Mouse (Mus musculus) right cerebral cortex, postnatal 4 days (tissue): Measurements from ENCODE around the gene Cox16.
"Not testable (repeated sequence)": the region's sequence is repeated elsewhere in the genome, so short reads cannot be mapped to it uniquely, and the experiment has no call there.

Experiments
- DNase-seq: peaks from one replicate; pipeline ENCODE4 v3.0.0-alpha.2; 2022

The Cox16 gene

GRCm38 (mm10) chr12:81484727-81485191, at the start of gene Cox16:
TSS of gene Cox16 (minus strand) at chr12:81485127.
- peak; percentile 79 for DNase-seq

- DNase-seq: no peak
Measured at GRCm38 (mm10) chr12:81533029-81533419, 48.1 kb upstream of the Cox16 start.

GRCm38 (mm10) chr12:81532316-81533028, 47.5 kb upstream of the Cox16 start, which contains the start of the genes Gm20498 and Synj2bp:
TSS of gene Gm20498 (minus strand) at chr12:81532905.
TSS of gene Synj2bp (minus strand) at chr12:81532911.
- peak; percentile 79 for DNase-seq

DNA sequence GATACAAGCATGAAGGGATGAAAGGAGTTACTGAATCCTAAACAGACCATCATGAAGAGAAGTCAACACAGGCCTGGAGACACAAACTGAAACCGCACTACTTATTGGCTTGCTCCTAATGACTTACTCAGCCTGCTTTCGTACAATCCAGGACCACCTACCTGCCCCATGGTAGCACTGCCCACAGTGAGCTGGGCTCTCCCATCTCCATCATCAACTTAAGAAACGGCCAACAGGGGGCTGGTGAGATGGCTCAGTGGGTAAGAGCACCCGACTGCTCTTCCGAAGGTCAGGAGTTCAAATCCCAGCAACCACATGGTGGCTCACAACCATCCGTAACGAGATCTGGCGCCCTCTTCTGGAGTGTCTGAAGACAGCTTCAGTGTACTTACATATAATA, 45.7 kb upstream of the Cox16 start:
- not testable (repeated sequence) for DNase-seq

GRCm38 (mm10) chr12:81496906-81497305, 12.0 kb upstream of the Cox16 start:
- not testable (repeated sequence) for DNase-seq

- no peak for DNase-seq
Measured at GRCm38 (mm10) chr12:81490491-81490890, 5.6 kb upstream of the Cox16 start.

DNA sequence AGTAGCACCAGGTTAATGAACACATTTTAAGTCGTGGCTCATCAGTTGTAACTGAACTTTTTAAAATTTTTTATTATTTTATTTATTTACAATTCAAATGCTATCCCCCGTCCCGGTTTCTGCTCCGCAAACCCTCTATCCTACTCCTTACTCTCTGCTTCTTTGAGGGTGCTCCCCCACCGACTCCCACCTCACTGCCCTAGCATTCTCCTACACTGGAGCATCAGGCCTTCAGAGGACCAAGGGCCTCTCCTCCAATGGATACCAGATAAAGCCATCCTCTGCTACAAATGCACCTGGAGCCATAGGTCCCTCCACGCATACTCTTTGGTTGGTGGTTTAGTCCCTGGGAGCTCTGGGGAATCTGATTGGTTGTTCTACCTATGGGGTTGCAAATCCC, 384 bp upstream of the Cox16 start:
- no peak for DNase-seq

DNA sequence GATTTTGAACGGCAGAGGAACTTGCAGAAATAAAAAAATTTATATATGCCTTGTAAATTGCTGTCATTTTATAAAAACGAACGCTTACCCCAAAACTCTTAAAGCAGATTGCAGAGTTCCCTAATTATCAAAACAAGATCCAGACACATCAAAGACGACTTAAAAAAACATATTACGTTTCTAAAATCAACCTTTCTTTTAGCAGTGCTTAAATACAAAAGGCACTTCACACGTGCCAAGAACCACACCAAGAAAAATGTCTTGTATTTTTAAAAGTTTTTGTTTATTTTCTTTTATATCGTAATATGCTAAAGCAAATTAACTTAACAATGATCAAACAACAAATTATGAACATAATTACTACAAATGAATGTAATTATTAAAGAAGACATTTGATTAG, 715 bp downstream of the Cox16 start:
- no peak for DNase-seq

DNA sequence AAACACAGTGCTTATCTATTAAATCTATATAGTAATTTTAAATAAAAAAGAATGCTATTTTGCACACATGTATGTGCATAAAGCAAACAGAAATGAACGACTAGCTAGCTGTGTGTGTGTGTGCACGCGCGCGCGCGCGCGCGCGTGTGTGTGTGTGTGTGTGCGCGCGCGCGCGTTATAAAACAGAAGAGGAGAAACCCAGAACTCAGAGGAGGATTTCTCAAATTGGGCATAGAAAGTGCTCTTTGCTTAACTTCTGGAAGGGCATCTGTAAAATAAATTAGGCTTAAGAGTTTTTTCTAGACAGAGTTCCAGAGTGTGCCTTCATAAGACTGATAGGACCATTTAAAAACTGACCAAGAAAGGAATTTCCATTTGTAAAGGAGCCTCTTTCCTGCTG, 1.3 kb downstream of the Cox16 start:
- peak; percentile 15 for DNase-seq

- not testable (repeated sequence) for DNase-seq
Measured at GRCm38 (mm10) chr12:81459051-81459450, 25.9 kb downstream of the Cox16 start.

DNA sequence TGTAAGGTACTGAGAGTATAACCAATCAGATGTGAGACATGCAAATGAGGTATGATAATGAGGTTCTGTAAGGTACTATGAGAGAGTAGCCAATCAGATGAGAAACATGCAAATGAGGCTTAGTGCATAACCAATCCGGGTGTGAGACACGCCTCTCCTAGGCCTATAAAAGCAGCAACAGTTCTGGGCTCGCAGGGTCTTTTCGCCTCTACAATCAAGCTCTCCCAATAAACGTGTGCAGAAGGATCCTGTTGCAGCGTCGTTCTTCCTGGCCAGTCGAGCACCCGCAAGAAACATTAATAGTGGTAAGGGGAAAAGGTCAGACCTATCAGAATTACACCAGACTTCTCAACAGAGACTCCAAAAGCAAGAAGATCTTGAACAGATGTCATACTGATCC, 45.9 kb downstream of the Cox16 start:
- DNase-seq: not testable (repeated sequence)

DNA sequence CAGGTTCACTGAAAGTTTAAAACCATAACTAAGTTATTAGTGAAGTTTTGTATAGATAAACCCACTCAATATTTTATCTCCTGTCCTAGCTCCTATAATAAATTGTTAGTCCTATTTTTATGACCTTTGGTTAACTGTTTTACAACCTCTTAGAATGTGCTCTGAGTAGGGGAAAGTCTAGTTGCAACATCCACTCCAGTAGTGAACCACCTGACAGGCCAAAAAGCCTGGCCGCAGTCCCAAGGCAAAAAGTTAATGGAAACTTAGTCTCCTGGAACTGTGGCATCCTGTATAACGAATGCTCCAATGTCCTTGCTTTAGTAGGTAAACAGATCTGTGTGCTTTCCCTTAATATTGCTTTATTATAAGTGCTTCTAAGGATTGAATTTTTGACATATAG, 50.1 kb downstream of the Cox16 start:
- DNase-seq: not testable (repeated sequence)

DNA sequence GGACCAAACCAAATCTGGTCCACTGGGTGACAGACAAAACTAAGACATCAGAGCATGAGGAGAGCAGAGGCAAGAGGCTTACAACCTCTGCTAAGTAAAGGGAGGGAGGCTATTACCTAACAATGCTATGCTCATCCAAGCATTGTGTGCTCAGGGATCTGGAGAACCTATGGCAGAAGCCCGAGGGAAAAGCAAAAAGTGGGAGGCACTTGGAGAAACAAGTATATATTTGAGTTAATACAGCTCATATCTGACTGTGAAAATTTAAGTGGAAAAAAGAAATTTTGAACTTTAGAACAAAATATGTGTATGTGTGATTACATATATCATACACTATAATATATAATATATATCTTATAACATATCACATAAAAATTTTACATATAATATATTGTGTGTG, 63.1 kb downstream of the Cox16 start, which contains the start of gene Adam4:
TSS of gene Adam4 (minus strand) at position 101 of the 400 bp plus-strand sequence.
- DNase-seq: no peak

- DNase-seq: peak; percentile 21
Measured at GRCm38 (mm10) chr12:81413211-81413610, 71.7 kb downstream of the Cox16 start.

- DNase-seq: no peak
Measured at GRCm38 (mm10) chr12:81408966-81409365, 76.0 kb downstream of the Cox16 start.

DNA sequence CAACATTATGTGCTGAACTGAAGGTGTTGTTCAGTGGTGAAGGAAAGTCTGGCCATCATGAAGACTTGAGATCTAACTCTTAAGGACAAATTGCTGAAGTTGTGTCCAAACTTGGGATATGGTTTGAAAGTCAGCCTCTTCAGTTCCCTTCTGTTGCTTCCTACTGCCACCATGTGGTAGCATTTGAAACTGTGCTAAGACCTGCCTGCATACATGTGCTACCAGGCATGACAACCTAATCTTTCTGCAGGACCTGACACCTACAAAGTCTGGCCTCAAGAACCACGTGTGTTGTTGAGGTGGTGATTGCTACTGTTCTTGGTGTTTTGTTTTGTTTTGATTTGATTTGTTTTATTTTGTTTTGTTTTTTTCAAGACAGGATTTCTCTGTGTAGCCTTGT, 82.7 kb downstream of the Cox16 start:
- DNase-seq: peak; percentile 74

DNA sequence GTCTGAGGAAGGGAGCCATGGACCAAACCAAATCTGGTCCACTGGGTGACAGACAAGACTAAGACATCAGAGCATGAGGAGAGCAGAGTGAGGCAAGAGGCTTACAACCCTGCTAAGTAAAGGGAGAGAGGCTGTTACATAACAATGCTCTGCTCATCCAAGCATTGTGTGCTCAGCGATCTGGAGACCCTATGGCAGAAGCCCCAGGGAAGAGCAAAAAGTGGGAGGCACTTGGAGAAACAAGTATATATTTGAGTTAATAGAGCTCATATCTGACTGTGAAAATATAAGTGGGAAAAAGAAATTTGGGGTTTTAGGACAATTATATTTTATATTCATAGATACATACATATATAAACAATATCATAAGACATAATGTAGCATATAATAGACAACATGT, 105.6 kb downstream of the Cox16 start, which contains the start of gene Gm4787:
TSS of gene Gm4787 (minus strand) at position 101 of the 400 bp plus-strand sequence.
- DNase-seq: not testable (repeated sequence)

- DNase-seq: no peak
Measured at GRCm38 (mm10) chr12:81333841-81334240, 151.1 kb downstream of the Cox16 start.

DNA sequence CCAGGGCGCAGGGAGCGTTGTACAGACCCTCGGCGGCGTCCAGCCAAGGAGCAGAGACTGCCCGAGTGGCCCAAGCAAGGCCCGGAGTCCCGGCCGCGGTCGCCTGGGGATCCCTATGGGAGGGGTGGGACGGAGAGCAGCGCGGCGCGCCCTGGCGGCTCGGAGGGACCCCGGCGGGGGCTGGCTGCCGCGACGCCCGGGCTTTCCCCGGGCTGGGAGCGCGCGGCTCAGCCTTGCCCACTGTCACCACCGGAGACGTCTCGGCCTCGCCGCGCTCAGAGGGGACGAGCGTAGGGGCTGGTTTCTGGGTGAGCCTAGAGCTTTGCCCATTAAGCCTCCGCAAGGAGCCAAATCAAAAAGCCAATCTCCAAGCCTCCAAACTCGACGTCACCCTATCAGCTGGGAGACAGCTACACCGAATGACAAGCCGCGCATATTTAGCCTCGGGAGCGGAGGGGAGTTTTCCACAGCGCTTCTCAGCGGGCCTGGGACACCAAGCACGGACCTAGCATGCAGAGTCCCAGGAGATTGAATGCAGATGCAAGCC, 152.0 kb downstream of the Cox16 start, which contains the start of gene Slc8a3:
TSS of gene Slc8a3 (minus strand) at position 306 of the 547 bp plus-strand sequence.
- DNase-seq: peak; percentile 61

GRCm38 (mm10) chr12:81331937-81332874, 152.7 kb downstream of the Cox16 start:
- peak; percentile 74 for DNase-seq

- no peak for DNase-seq
Measured at GRCm38 (mm10) chr12:81331046-81331638, 153.8 kb downstream of the Cox16 start.

DNA sequence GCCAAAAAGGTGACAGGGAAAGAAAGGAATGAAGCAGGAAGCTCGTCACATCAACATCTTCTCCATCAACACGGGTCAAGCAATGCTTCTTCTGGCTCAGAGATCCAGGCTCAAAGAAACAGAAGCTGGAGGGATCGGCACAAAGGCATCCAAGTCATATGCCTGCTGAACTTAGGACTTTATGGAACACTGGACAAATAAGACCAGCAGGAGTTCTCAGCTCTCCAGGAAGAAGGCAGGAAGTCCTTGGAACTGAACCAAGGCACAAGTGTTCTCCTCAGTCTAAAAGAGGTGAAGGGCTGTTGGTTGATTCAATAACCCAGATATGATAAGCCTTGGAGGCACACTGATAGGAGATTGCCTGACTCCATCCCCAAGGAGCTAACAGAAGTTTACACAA, 159.9 kb downstream of the Cox16 start:
- no peak for DNase-seq

DNA sequence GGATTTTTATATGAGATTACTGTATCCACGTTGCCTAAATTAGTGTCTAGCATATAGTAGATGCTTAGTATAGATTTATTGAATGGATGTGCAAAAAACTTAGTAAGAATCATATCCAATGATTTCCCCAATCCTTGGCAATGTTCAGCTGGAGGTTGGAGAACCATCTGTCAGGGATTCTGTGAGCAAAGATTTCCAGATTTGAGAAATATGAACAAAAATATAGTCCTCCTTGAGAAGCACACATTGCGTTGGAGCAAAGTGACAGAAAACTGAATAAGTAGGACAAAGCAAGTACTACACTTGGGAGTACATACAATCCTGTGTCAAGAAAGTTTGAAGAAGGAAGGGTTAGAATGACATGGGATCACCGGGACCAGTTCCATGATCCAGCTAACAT, 160.8 kb downstream of the Cox16 start:
- DNase-seq: no peak
